Mouse (Mus musculus): ENCODE results near the gene Magi1.

Gene Magi1

GRCm38 (mm10) chr6:94158119-94158848, 125.4 kb downstream of the Magi1 start:
- no peak for DNase-seq (ENCODE audit: low spot score in 2 of 2)

DNA sequence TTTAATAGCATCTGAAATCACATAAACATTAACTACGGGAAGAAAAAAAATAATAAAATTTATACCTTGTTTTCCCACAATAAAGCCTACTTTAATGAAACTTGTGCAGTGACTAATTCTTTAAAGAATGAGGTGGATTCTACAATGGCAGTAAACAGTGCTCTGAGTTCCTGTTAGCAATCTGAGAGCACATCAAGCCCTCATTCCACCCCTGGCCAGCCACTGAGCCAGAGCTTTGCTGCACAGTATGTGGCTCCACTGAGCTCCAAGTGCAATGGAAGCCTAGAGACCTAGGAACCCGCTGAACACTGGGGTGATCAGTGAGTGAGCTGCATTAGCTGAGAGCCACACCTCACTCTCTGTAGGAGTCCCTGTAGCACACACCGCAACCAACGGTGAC, 127.7 kb downstream of the Magi1 start:
- DNase-seq (ENCODE audit: low spot score in 2 of 2), result no peak

DNA sequence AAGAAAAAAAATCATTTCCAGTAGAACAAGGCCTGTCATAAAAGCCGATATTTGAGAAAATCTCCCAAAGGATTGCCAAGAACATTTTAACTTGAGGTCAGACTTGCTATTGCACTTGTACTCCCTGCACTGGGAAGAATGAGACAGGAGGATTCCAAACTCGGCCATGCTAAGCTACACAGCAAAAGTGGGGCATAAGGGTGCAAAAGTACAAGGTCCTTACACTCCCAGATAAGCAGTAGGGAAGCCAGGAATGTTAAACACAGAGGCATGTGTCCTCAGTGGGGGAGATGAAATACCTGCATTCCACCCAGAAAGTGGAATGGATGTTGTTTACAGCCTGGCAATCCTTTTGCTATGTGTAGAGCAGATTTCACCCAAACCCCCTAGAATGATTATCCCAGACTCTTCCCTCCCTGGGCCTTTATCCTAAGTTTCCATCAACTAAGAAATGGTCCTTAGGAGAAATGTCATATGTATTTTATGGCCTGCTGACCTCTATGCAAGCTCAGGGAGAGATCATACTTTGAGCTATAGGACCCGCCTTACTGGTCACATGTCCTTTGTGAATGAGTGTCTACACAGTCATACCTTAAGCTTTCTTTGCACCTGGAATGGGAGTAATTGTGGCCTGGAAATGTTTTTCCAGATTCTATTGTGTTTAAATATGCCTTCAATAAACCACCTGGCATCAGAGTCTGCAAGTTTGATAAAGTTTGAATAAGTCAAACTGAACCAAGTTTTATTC, 128.7 kb downstream of the Magi1 start:
- DNase-seq (ENCODE audit: low spot score in 2 of 2), result no peak

DNA sequence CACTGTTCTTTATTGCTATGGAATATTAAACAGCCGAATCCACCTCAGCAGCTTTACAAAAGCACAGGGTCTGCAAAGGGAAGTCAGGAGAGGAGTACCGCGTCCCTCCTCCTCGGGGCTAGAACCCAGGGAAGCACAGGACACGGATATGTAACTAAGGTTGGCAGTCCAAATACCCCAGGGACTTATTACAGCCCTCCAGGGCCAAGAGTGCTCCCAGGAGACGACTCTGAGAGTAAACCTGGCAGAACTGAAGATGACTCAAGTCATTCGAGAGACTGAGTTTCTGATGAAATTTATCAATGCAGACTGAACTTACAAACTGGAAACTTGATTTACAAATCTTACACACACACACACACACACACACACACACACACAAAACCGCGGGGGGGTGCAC, 130.8 kb downstream of the Magi1 start:
- DNase-seq (ENCODE audit: low spot score in 2 of 2), result no peak

DNA sequence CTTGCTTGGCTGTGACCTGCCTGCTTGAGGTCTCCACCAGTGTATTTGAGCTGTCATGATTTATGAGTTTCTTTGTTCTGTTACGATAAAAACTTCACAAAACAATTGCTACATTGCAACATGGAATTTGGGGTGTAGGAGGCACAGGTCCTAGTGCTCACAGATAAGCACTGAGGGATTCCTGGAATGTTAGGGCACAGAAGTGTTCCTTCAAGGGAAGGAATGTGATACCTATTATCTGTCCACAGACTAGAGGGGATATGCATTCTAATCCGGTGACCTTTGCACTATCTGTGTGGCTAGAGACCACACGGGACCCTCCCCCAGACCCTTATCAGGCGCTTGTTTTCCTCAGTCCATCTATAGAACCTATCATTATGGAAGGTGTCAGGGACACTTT, 132.8 kb downstream of the Magi1 start:
- DNase-seq (ENCODE audit: low spot score in 2 of 2), result no peak

DNA sequence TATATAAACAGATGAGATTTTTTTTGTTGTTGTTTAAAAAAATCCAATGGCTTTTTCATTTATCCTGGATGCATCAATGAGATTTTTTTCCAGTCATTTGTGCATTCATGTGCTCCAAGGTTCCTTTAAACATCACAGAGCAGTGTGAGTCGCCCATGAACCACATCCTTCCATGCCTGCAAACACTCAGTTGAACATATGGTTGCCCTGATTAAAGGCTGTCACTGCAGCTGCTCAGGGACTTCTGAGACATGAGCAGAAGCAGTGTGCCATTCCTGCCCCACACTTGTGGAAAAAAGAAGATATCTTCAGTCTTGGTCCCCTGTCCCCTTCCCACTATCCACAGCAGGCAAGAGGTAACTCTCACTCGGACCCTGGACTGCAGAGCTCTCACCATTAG, 133.9 kb downstream of the Magi1 start:
- peak in 1 of 2 experiments; percentile 24 for DNase-seq (ENCODE audit: low spot score in 2 of 2)

GRCm38 (mm10) chr6:94146206-94146493, 137.6 kb downstream of the Magi1 start:
- no peak for DNase-seq (ENCODE audit: low spot score in 2 of 2)

GRCm38 (mm10) chr6:94145430-94146205, 138.1 kb downstream of the Magi1 start:
- no peak for DNase-seq (ENCODE audit: low spot score in 2 of 2)

- DNase-seq (ENCODE audit: low spot score in 2 of 2), result no peak
Observed at GRCm38 (mm10) chr6:94142493-94142892, 141.2 kb downstream of the Magi1 start.

- DNase-seq (ENCODE audit: low spot score in 2 of 2), result no peak
Observed at GRCm38 (mm10) chr6:94141496-94141895, 142.2 kb downstream of the Magi1 start.

- DNase-seq (ENCODE audit: low spot score in 2 of 2), result no peak
Observed at GRCm38 (mm10) chr6:94139952-94140414, 143.7 kb downstream of the Magi1 start.

DNA sequence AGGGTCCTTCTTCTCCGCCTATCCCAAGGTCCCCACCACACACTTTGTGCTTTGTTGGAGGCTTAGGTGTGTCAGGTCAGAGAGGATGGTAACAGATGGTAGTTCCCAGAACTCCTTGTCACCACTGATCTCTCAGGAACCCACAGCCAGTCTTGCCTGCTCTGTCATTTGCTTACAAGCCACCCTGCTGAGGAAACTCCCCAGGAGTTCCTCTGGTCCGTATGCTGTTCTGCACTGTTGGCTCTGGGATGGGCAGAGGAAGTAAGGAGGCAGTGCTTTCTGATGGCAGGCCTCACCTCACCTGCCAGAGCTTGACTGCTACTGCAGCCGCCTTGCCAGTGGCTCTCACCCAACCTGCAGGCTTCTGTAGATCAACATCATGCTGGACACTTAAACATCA, 147.0 kb downstream of the Magi1 start:
- no peak for DNase-seq (ENCODE audit: low spot score in 2 of 2)

DNA sequence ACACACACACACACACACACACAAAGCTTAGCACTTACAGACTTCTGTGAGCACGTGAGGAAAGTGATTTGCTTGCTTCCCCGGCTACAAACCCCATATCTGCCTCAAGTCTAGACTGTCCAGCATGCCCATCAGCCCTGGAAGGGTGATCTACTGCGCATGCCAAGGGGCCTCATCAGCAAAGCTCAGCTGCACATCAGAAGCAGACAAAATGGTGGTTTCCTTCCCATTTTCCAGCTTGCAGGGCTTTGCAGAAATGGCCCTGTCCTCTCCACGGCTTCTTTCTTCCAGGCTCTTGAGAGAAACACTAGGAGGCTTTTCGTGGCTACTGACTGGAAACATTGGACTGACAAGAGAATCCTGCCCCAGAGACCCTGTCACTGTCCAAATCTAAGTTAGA, 149.6 kb downstream of the Magi1 start:
- no peak for DNase-seq (ENCODE audit: low spot score in 2 of 2)

GRCm38 (mm10) chr6:94131999-94132398, 151.7 kb downstream of the Magi1 start:
- no peak for DNase-seq (ENCODE audit: low spot score in 2 of 2)

DNA sequence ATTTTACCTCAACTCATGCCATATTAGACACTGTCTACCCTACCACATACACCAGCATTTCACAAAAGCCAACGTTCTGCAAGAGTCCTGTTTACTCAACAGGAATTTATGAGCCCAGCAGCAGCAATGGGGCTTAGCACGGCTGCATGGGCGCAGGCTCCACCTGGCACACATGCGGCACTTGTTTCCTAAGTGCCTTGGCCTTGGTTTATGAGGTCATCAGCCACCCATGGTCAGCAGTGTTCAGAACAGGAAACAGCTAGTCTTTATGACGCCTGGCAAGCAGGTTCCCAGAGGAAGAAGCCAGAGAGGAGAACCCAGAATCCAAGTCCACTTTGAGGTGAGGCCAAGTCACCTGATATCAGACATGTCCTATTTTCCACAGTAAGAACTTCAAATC, 153.3 kb downstream of the Magi1 start:
- no peak for DNase-seq (ENCODE audit: low spot score in 2 of 2)

GRCm38 (mm10) chr6:94126763-94127162, 157.0 kb downstream of the Magi1 start:
- no peak for DNase-seq (ENCODE audit: low spot score in 2 of 2)

DNA sequence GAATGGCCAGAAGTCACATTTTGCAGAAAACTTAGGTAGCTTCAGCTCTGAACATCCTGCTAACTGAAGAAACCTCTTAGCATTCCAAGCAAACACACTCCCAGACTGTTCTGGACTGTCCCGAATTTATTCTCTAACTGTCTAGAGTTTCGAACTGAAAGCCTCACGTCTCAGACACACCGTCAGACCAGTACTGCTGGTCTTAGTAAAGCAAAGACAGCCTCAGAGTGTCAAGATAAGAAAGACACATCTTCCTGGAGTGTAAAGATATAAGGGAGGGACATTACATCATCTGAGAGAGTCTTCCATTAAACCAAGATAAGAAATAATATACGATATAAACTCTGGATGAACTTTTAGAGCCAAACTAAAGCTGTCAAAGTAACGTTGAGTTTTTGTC, 158.6 kb downstream of the Magi1 start:
- no peak for DNase-seq (ENCODE audit: low spot score in 2 of 2)

- no peak for DNase-seq (ENCODE audit: low spot score in 2 of 2)
Observed at GRCm38 (mm10) chr6:94124279-94124678, 159.4 kb downstream of the Magi1 start.

- DNase-seq (ENCODE audit: low spot score in 2 of 2), result no peak
Observed at GRCm38 (mm10) chr6:94122566-94123150, 161.1 kb downstream of the Magi1 start.

- DNase-seq (ENCODE audit: low spot score in 2 of 2), result peak in 1 of 2 experiments; percentile 6
Observed at GRCm38 (mm10) chr6:94121488-94121887, 162.2 kb downstream of the Magi1 start.

- no peak for DNase-seq (ENCODE audit: low spot score in 2 of 2)
Observed at GRCm38 (mm10) chr6:94116434-94117432, 167.0 kb downstream of the Magi1 start.

All from left cerebral cortex, adult 9 months (tissue).